Mouse (Mus musculus) ES-E14 (cell line): ENCODE results near the gene Tfpt. TPM values are rescaled to one million over a fixed set of nuclear protein-coding genes. Genes with fewer than 3 reads are reported as not detected.
A peak's percentile ranks its signal among the peaks of the same experiment; 100 is the strongest.
"Not testable (repeated sequence)": the region's sequence is repeated elsewhere in the genome, so short reads cannot be mapped to it uniquely, and the experiment has no call there.

Experiments used
- DNase-seq: peaks from one replicate; pipeline ENCODE4 v3.0.0-alpha.2; 2013; ENCODE audit warnings: low read depth, low spot score
- H3K27ac ChIP-seq: 2 replicates; pipeline ENCODE4 v1.5.1; 2012; ENCODE audit warnings: low read depth, mild to moderate bottlenecking, low read length, moderate library complexity, mixed read lengths; ENCODE audit not compliant: poor library complexity, insufficient read depth, severe bottlenecking
- H3K36me3 ChIP-seq: 2 replicates; pipeline ENCODE4 v1.6.1; 2012; ENCODE audit warnings: mild to moderate bottlenecking, low read length, moderate library complexity, mixed read lengths; ENCODE audit not compliant: control insufficient read depth, poor library complexity, insufficient read depth, severe bottlenecking
- H3K4me1 ChIP-seq, 2 experiments: fragments of 150-350 bp in 1 of 2; sonication (generic) in 1 of 2; 2 replicates each; pipeline ENCODE4 v1.6.1; 2012; ENCODE audit warnings: low read length in 2 of 2, mild to moderate bottlenecking in 1 of 2, mixed read lengths in 1 of 2; ENCODE audit not compliant: control insufficient read depth in 2 of 2, insufficient read depth in 2 of 2, poor library complexity in 1 of 2
- H3K4me3 ChIP-seq, 2 experiments: fragments of 150-350 bp in 1 of 2; sonication (generic) in 1 of 2; 2 replicates each; pipeline ENCODE4 v1.5.1; 2012; ENCODE audit warnings: low read length in 2 of 2, low read depth in 1 of 2, mild to moderate bottlenecking in 1 of 2, mixed read lengths in 1 of 2; ENCODE audit not compliant: insufficient read depth in 1 of 2, poor library complexity in 1 of 2, severe bottlenecking in 1 of 2
- H3K9ac ChIP-seq: 2 replicates; pipeline ENCODE4 v1.6.1; 2012; ENCODE audit warnings: low read depth, mild to moderate bottlenecking, low read length, mixed read lengths; ENCODE audit not compliant: poor library complexity, insufficient read depth, severe bottlenecking
- H3K9me3 ChIP-seq: fragments of 150-350 bp; sonication (generic); 2 replicates; pipeline ENCODE4 v1.6.1; 2012; ENCODE audit warnings: low read depth, mild to moderate bottlenecking, low read length; ENCODE audit not compliant: control insufficient read depth, insufficient read depth
- CHD2 ChIP-seq: IDR thresholded peaks from 2 replicates; pipeline ENCODE4 v1.6.1; 2014; ENCODE audit warnings: mild to moderate bottlenecking, low read depth, low read length, inconsistent platforms
- HCFC1 ChIP-seq: IDR thresholded peaks from 2 replicates; pipeline ENCODE4 v1.6.1; 2012; ENCODE audit warnings: low read length, inconsistent platforms, borderline replicate concordance; ENCODE audit not compliant: insufficient read depth
- MAFK ChIP-seq: IDR thresholded peaks from 2 replicates; pipeline ENCODE4 v1.6.1; 2014; ENCODE audit warnings: mild to moderate bottlenecking, low read depth, low read length, inconsistent platforms; ENCODE audit not compliant: insufficient read depth
- ZC3H11A ChIP-seq: IDR thresholded peaks from 2 replicates; pipeline ENCODE4 v1.6.1; 2012; ENCODE audit warnings: low read depth, mild to moderate bottlenecking, inconsistent platforms, low read length, borderline replicate concordance
- ZNF384 ChIP-seq: IDR thresholded peaks from 2 replicates; pipeline ENCODE4 v1.6.1; 2012; ENCODE audit warnings: low read depth, low read length, inconsistent platforms
- in situ Hi-C, 2 experiments: fragments of 600-800 bp; cut with MboI; formaldehyde crosslinking; loops; one replicate each; pipeline ENCODE4 v1.15.1; 2025; ENCODE audit warnings: low sequenced_read_pairs in 2 of 2, inconsistent platforms in 1 of 2; ENCODE audit not compliant: unreplicated experiment in 2 of 2
- total RNA-seq: library from RNA; depleted of rRNA; stranded (reverse); fragments of 300-350 nt; gene quantifications from 2 replicates; pipeline ENCODE4 v1.2.3, GENCODE M21; 2012

Tfpt gene
- total RNA-seq, 1 experiment = 29.1 TPM

DNA sequence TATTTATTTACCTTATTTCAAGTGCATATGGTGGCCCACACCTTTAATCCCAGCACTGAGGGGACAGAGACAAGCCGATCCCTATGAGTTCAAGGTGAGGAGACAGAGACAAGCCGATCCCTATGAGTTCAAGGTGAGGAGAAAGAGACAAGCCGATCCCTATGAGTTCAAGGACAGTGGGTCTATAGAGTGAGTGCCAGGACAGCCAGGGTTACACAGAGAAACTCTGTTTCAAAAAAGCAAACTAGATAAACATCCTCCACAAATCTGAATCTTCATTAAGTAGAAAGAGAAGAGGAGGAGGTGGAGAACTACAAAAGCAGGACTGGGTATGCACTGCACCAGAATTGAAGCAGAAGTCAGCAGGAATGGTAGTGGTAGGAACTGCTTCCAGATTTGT, 21.1 kb downstream of the Tfpt start:
- no peak for TF ChIP-seq MAFK
- in situ Hi-C loops = no loop called here
- Histone ChIP-seq H3K36me3 (no peaks in the 10 kb centered on the region), H3K4me3 (no peak overlapping the region), H3K4me1 (peaks cover 0 to 9% of the 10 kb centered on the region in 2 experiments; a peak in 1 of 4 replicates), H3K9me3 (no peaks in the 10 kb centered on the region), H3K27ac (no peak overlapping the region), H3K9ac (no peak overlapping the region)
- no peak for DNase-seq

DNA sequence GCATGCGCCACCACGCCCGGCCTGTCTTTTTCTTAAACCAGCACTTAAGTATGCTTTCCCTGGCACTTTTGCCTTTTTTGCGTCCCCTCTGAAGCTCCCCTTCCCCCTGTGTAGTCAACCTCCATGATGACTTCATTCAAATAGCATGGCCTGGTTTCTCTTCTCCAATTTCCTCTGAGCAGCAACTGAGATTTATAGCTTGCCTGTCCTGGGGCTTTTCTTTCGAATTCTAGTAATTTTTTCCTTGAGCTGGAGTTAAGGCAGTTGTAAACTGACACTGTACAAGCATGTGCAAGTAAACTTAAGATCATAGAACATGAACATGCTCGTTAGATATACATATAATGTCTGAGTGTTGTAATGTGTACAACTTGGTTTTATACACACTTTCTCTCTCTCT, 22.3 kb downstream of the Tfpt start:
- TF ChIP-seq ZNF384 (no peak), HCFC1 (no peak), CHD2 (no peak), MAFK (no peak)
- H3K4me3 ChIP-seq = no peak overlapping the region
- H3K4me1 ChIP-seq = peaks cover 0 to 11% of the 10 kb centered on the region in 2 experiments; a peak in 1 of 4 replicates
- in situ Hi-C loops = no loop called here
- no peaks in the 10 kb centered on the region for H3K36me3 ChIP-seq
- DNase-seq = no peak
- no peaks in the 10 kb centered on the region for H3K9me3 ChIP-seq
- H3K27ac ChIP-seq = no peak overlapping the region
- H3K9ac ChIP-seq = no peak overlapping the region; the same call in 1 of the 2 replicates

DNA sequence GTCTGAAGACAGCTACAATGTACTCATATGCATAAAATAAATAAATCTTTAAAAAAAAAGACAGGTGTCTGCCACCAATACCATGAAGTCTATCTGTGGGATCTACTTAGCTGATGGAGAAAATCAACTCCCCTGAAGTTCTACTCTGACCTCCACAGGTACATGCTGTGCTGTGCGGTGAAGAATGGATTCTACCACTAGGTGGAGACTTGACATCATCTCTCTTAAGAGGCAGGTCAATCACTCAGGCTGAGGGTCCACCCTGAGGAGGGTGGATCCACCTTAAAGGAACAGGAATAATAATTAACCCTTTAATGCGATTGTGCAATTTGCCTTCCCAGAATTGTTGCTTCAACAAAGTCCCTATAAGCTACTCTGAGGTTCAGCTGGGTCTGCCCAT, 22.9 kb downstream of the Tfpt start:
- Histone ChIP-seq H3K27ac (no peak overlapping the region), H3K9ac (no peak overlapping the region; the same call in 1 of the 2 replicates), H3K4me3 (no peak overlapping the region), H3K9me3 (no peaks in the 10 kb centered on the region), H3K36me3 (no peaks in the 10 kb centered on the region), H3K4me1 (peaks cover 0 to 11% of the 10 kb centered on the region in 2 experiments; a peak in 1 of 4 replicates)
- TF ChIP-seq ZC3H11A = peak; percentile 58; the same call in 1 of the 2 replicates
- TF ChIP-seq MAFK = no peak
- in situ Hi-C loops = no loop called here
- peak; percentile 79 for DNase-seq

DNA sequence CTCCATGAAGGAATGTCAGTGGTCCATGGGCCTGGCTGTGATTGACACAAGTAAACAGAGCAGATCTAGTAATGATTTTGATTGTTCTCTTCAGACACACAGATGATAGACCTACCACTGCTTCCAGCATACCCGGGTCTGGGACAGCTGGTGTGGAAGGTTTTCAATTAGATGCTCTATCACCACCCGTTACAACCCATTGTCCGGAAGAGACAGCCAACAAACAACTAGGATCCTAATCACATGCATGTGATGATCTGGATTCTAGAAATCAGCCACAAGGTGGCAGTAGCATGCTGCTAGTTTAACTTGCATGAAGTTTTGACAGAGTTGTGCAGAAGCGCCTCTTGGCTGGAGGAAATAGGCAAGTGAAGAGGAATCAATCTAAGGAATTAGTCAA, 28.6 kb downstream of the Tfpt start:
- TF ChIP-seq MAFK (no peak), ZC3H11A (peak; percentile 79; the same call in 1 of the 2 replicates)
- no peak overlapping the region for H3K27ac ChIP-seq
- no peaks in the 10 kb centered on the region for H3K9me3 ChIP-seq
- H3K36me3 ChIP-seq = no peaks in the 10 kb centered on the region
- no peak overlapping the region for H3K9ac ChIP-seq
- DNase-seq = peak; percentile 79
- H3K4me1 ChIP-seq = peaks cover 0 to 2% of the 10 kb centered on the region in 2 experiments; a peak in 1 of 4 replicates
- in situ Hi-C loops = no loop called here
- no peak overlapping the region for H3K4me3 ChIP-seq

DNA sequence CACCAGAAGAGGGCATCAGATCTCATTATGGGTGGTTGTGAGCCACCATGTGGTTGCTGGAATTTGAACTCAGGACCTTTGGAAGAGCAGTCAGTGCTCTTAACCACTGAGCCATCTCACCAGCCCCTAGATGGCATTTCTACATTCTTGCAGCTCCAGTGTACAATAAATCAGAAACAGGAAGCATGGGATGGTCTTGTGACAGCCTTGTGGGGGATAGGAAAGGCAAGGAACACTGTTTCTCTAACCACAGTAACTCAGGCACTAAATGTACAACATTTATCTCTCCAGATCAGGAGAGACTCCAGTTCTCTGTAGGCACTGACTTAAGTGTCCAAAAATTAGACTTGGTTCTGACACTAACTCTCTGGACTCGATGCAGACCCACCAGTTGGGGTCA, 32.0 kb downstream of the Tfpt start:
- DNase-seq, H3K27ac ChIP-seq, H3K4me1 ChIP-seq, in situ Hi-C loops, H3K9ac ChIP-seq, H3K9me3 ChIP-seq, H3K4me3 ChIP-seq, H3K36me3 ChIP-seq: not testable (repeated sequence)
